Mouse (Mus musculus) gastrocnemius, postnatal 25 days (tissue): ENCODE results near the gene Dennd6b. TPM values are rescaled to one million over a fixed set of nuclear protein-coding genes. Genes with fewer than 3 reads are reported as not detected.

ENCODE experiments used
- DNase-seq: peaks from one replicate; pipeline ENCODE4 v3.0.0; 2022
- total RNA-seq, 2 experiments: library from RNA; stranded (reverse); gene quantifications; 1 replicate in 1 of 2; 2 replicates in 1 of 2; pipeline ENCODE4 v1.2.3; 2021

Gene Dennd6b
- total RNA-seq, 2 experiments from 2014 or later: 6.6 to 8.4 TPM

DNA sequence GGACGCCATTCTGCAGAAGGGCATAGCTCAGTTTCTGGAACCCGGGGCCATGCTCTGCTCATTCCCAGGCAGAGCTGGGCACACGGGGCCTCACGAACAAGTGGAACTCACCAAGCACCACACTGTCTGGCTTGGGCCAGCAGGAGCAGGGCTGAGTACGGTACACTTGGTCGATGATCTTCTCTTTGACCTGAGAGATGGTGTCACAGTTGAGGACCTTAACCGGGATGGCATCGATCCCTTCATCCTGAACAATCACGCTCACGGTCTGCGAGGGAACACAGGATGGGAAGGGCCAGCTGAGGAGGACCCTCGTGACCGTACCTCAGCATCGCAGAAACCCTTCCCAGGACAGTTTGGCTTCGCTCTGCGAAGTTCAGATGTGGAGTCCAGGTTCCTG, 37.8 kb downstream of the Dennd6b start:
- no peak for DNase-seq

- DNase-seq: peak; percentile 54
These were observed 38.3 kb downstream of the Dennd6b start for GRCm38 (mm10) chr15:89157954-89158353.

- no peak for DNase-seq
These were observed 44.0 kb downstream of the Dennd6b start for GRCm38 (mm10) chr15:89152312-89152711.

GRCm38 (mm10) chr15:89150041-89150390, 46.3 kb downstream of the Dennd6b start:
- no peak for DNase-seq

DNA sequence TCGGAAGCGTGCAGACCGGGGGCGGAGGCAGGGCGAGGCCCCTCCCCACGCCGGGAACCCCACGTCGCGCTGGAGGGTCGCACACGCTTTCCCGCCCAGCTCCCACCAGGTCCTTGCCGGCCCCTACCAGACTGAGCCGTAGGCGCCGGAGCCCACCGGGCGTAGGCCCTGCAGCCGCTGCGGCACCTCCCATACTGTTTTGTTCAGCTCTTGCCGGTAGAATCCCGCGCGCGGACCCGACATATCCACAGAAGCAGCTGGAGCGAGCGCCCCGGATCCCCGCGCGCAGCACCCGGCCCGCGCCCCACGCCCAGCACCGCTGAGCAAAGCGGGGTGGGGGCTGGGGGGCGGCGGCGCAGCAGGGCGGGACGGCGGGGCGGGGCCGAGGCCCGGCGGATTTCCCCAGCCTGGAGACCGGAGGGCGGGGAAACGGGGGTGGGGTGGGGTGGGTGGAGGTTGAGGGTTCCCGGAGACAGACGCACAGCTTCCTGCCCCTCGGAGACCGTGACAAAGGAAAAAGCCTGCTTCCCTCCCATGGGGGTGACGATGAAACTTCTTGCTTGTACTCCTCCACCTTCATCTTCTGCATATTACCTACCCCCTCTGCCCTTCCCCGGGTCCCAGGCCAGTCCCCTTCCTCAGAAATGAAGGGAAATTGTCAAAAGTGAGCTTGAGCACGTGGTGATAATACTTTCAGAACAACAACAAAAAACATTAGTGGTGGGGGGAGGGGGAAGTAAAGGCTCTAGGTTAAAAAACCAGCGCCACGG, 46.8 kb downstream of the Dennd6b start, which contains the start of gene Mapk11:
TSS of gene Mapk11 (minus strand) at position 358 of the 770 bp plus-strand sequence.
- no peak for DNase-seq

DNA sequence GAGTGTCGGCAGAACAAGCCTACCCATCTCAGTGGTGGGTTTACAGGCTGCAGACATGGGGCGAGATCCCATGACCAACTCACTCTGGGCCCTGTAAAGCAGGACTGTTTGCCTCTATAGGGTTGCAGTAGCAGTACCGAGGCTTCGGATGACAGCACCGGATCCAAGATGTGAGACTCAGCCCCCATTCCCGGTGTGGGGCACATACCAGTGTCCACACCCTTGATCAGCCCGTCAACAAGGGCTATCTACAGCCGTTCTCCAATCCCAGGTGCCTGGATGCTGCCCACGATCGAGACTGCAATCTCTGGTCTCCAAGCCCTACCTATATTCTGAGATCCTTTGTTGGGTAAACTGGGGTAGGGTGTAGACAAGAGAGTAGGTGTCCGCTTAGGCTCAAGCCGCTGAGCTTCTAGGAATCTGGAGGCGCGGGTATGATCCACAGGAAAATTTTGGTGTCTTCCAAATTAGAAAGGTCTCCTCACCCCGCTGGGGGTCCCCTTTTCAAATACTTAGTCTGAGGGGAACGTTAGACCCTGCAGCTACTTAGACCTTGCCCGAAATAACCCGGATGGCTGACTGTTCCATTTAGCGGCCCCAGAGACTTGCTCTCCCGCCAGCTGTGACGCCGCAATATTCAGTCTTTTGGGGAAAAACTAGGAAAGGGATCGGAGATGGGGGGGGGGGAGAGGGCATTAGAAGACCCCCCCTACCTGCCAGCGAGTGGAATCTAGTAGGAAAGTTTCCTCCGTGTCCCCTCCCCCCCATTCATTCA, 47.6 kb downstream of the Dennd6b start:
- no peak for DNase-seq

GRCm38 (mm10) chr15:89147895-89148294, 48.4 kb downstream of the Dennd6b start:
- DNase-seq: no peak

DNA sequence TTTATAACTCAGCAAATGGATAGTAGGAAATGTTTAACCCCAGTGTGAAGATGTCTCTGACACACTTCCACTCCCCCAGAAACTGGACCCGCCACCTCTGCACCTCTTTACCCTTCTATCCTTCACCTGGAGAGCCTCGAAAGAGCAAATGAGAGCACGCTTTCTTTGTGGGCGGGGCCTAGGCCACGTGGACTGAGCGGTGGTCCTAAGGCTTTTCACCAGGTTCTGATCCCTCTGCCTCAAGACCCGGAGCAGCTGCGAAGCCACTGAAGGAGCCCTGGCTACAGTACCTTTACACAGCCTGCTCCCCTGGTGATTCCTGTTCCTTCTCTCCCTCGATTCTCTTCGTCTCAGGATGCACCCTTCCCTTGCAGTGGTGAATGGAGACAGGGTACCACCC, 48.8 kb downstream of the Dennd6b start:
- no peak for DNase-seq

- no peak for DNase-seq
These were observed 49.3 kb downstream of the Dennd6b start for GRCm38 (mm10) chr15:89147024-89147423.

DNA sequence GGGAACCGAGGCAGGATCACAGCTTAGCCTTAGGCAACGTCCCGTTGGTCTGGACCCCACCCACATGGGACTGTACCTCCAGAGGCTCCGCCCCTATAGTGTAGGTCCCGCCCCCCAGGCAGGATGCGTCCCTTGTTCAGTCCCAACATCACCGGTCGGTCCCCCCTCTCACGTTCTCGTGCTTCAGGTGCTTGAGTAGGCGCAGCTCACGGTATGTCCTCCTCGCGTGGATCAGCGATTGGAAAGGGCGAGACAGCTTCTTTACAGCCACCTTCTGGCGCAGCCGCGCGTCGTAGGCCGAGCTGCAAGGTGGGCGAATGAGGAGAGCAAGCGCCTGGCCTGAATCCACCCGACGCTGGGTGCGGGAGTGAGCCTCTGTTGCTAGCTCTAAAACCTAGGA, 49.8 kb downstream of the Dennd6b start:
- no peak for DNase-seq

GRCm38 (mm10) chr15:89145813-89146350, 50.4 kb downstream of the Dennd6b start:
- no peak for DNase-seq

- no peak for DNase-seq
These were observed 51.3 kb downstream of the Dennd6b start for GRCm38 (mm10) chr15:89144965-89145364.

DNA sequence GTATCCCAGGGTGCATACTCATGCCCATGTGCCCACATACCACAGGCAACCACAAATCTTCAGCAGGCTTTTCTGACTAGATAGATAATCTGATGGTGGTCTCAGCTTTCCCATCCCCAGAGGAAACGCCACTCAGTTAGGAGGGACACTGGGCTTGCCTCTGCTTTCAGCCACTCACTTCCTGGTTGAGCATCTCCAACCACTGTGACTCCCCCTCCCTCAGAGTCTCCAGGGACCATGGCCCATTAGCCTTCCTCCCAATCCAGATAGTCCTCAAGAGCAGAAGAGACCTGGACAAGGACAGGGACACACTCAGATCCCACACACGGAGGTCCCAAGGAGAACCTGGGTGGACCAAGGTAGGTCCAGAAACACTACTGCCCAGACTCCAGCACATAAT, 53.2 kb downstream of the Dennd6b start:
- DNase-seq: no peak

DNA sequence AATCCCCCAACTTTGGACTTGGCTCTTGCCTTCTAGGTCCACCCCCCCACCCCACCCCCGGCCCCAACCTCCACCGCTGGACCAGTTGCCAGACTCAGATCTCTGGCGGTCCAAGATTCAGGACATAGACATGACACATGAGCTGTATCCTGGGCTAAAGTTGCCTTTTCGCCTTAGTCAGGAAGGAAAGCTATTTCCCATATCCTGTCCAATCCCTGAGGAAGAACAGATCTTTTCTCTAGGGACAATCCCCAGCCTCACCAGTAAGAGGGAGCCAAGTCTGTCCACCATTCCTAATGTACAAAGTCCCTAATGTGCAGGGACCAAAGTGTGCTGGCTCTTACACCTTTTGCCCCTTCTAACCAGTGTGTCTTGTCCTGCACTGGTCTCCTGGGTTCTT, 54.4 kb downstream of the Dennd6b start:
- no peak for DNase-seq

GRCm38 (mm10) chr15:89141443-89141842, 54.9 kb downstream of the Dennd6b start:
- DNase-seq: peak; percentile 65

DNA sequence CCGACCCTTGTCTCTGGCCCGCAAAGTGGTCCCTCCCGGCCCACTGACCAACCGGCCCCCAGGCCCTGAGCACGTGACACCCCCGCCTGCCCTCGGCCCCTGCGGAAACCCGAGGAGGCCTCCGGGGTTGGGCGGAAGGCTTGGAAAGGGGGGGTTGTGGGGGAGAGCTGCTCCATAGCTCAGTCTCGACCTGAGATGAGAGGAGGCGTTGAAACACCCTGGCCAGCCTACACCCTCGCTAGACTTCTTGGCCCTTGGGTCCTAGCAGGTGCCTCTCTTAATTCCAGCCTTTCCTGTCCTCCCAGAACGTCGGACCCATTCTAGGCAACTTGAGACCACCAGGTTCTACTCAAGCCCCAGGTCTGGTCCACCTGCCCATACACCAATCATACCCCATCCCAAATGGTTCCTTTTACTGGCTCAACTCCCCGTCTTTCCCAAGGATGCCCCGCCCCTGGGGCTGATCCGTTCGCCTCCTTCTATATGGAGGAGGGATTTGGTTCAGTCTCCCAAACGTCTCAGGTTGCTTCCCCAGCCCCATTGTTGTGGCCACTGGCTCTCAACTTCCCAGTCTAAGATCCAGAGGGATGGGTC, 55.5 kb downstream of the Dennd6b start, which contains the start of gene Mapk12:
TSS of gene Mapk12 (minus strand) at position 45 of the 594 bp plus-strand sequence.
- DNase-seq: peak; percentile 87

DNA sequence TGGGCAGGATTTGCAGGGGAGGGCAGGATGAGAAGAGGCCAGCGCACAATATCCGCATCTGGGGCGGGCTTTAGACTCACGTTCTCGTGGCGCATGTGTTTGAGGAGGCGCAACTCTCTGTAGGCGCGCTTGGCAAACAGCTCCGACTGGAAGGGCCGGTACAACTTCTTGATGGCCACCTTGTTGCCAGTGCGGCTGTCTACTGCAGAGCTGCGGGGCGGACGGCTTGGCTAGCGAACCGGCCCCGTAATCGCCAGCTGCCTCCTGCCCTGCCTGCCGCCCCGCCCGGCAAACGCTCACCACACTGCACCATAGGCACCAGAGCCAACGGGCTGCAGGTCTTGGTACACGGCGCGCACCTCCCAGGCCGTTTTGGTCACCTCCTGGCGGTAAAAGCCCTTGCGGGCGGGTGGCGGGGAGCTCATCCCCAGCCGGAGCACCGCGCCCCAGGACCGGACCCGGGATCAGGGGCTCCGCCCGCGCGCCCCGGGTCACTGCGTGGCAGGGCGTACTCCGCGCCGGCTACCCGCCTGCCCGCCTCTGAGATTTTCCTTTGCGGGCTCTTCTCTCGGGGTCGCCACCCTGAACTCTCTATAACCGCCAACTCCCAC, 56.1 kb downstream of the Dennd6b start:
- peak; percentile 69 for DNase-seq

DNA sequence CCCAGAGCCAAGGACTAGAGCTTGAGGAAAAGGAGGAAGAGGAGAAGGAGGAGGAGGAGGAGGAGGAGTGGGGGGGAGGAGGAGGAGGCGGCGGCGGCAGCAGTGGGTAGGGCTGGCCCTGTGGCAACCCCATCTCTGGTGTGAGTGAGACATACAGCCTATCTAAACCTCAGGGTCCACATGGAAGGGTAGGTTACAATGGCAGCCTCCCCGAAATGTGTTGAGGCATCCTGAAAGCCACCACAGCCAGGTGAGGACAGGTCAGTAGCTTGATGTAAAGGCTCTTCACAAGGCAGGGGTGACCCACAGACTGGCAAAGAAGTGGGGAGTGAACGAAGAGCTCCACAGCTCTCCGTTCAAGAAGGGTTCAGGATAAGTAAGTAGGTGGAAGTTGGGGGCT, 57.8 kb downstream of the Dennd6b start:
- DNase-seq: no peak

- no peak for DNase-seq
These were observed 58.3 kb downstream of the Dennd6b start for GRCm38 (mm10) chr15:89138046-89138405.

- no peak for DNase-seq
These were observed 58.8 kb downstream of the Dennd6b start for GRCm38 (mm10) chr15:89137378-89138045.

- no peak for DNase-seq
These were observed 59.7 kb downstream of the Dennd6b start for GRCm38 (mm10) chr15:89136461-89137155.
